Comparison of ENCODE assay signal across 27 mouse cellular contexts in genomic region chr8:29614098-29614497, GRCm38 (mm10).
A peak's percentile ranks its signal among the peaks of the same experiment; 100 is the strongest.
DNase-seq lines count a peak whose midpoint lies in the region; ATAC-seq and TF ChIP-seq lines count a peak whose summit lies in the region.
"Had no signal": no experiment of that assay in that cellular context is flagged by ENCODE, and none has a peak within 500 bp of the region (broad histone marks: within the 10 kb centered on the region; RNA-seq: fewer than 3 reads in every experiment).

No protein-coding gene starts in this region.

- no peak overlapping the region for H3K4me2 ChIP-seq in midbrain, embryonic 13.5 days (replicated peaks)
- no peak overlapping the region for H3K4me2 ChIP-seq in midbrain, embryonic 11.5 days
- no peak overlapping the region for H3K4me2 ChIP-seq in kidney, postnatal 0 days (ENCODE audit: low read length)
- no peak overlapping the region for H3K4me2 ChIP-seq in heart, embryonic 12.5 days
- H3K4me2 ChIP-seq: embryonic facial prominence, embryonic 12.5 days; heart, embryonic 15.5 days; hindbrain, embryonic 15.5 days; liver, embryonic 15.5 days; neural tube, embryonic 13.5 days; stomach, embryonic 15.5 days had no signal

- TF ChIP-seq CTCF in kidney, postnatal 0 days (IDR thresholded peaks at IDR 0.05; ENCODE audit: low read depth), result no peak

- no peak for ATAC-seq in midbrain, embryonic 13.5 days
- no peak for ATAC-seq in midbrain, embryonic 11.5 days (ENCODE audit: low FRiP score)
- peak; percentile 82 for ATAC-seq in kidney, postnatal 0 days (replicated peaks; ENCODE audit: low FRiP score, low read depth)
- ATAC-seq in CD4-positive, CD25-positive, alpha-beta regulatory T cell, adult 4 months, result no peak
- no peak for ATAC-seq in heart, embryonic 12.5 days (ENCODE audit: insufficient number of reproducible peaks, low FRiP score)

- H3K27me3 ChIP-seq in midbrain, embryonic 13.5 days, result no peaks in the 10 kb centered on the region
- H3K27me3 ChIP-seq in midbrain, embryonic 11.5 days (ENCODE audit: control insufficient read depth, insufficient read depth, low read length), result no peaks in the 10 kb centered on the region
- no peaks in the 10 kb centered on the region for H3K27me3 ChIP-seq in kidney, postnatal 0 days (ENCODE audit: insufficient read depth, low read length)
- H3K27me3 ChIP-seq in heart, embryonic 12.5 days (replicated peaks), result no peaks in the 10 kb centered on the region
- H3K27me3 ChIP-seq: CH12.LX; embryonic facial prominence, embryonic 12.5 days; heart, embryonic 15.5 days; hindbrain, embryonic 15.5 days; liver, embryonic 15.5 days; neural tube, embryonic 13.5 days; stomach, embryonic 15.5 days had no signal

- no peak overlapping the region for H3K9ac ChIP-seq in midbrain, embryonic 13.5 days (replicated peaks)
- no peak overlapping the region for H3K9ac ChIP-seq in midbrain, embryonic 11.5 days (ENCODE audit: low read length)
- no peak overlapping the region for H3K9ac ChIP-seq in kidney, postnatal 0 days (ENCODE audit: low read depth, low read length)
- no peak overlapping the region for H3K9ac ChIP-seq in heart, embryonic 12.5 days
- H3K9ac ChIP-seq: embryonic facial prominence, embryonic 12.5 days; heart, embryonic 15.5 days; hindbrain, embryonic 15.5 days; liver, embryonic 15.5 days; neural tube, embryonic 13.5 days; stomach, embryonic 15.5 days had no signal

- no peak for DNase-seq in midbrain, embryonic 11.5 days (ENCODE audit: low spot score, missing footprints)
- peak; percentile 4 for DNase-seq in kidney, adult 18-20 months
- DNase-seq in kidney, postnatal 0 days (ENCODE audit: low spot score), result peak; percentile 4
- peak; percentile 20 for DNase-seq in retina, embryonic 14.5 days (ENCODE audit: low spot score)
- no peak for DNase-seq in urinary bladder, postnatal 36 days (ENCODE audit: low spot score in 2 of 2)
- DNase-seq: adrenal gland, postnatal 14 days; cerebellum, adult 9-11 months; gastrocnemius, postnatal 25 days; heart, postnatal 36 days; liver; right cerebral cortex, adult 18-20 months; right cerebral cortex, postnatal 4 days; thymus, postnatal 25 days had no signal

- no peaks in the 10 kb centered on the region for H3K9me3 ChIP-seq in midbrain, embryonic 13.5 days
- no peaks in the 10 kb centered on the region for H3K9me3 ChIP-seq in midbrain, embryonic 11.5 days (ENCODE audit: control insufficient read depth, low read length)
- H3K9me3 ChIP-seq in kidney, postnatal 0 days (replicated peaks; ENCODE audit: low read length), result no peaks in the 10 kb centered on the region
- H3K9me3 ChIP-seq in heart, embryonic 12.5 days (replicated peaks), result no peaks in the 10 kb centered on the region
- H3K9me3 ChIP-seq: embryonic facial prominence, embryonic 12.5 days; heart, embryonic 15.5 days; hindbrain, embryonic 15.5 days; limb, embryonic 10.5 days; liver, embryonic 15.5 days; neural tube, embryonic 13.5 days; stomach, embryonic 15.5 days had no signal

- no peaks in the 10 kb centered on the region for H3K36me3 ChIP-seq in midbrain, embryonic 13.5 days
- no peaks in the 10 kb centered on the region for H3K36me3 ChIP-seq in midbrain, embryonic 11.5 days (ENCODE audit: control insufficient read depth, insufficient read depth, low read length)
- no peaks in the 10 kb centered on the region for H3K36me3 ChIP-seq in kidney, postnatal 0 days (ENCODE audit: insufficient read depth, low read length)
- H3K36me3 ChIP-seq in heart, embryonic 12.5 days, result no peaks in the 10 kb centered on the region
- H3K36me3 ChIP-seq: embryonic facial prominence, embryonic 12.5 days; G1E; heart, embryonic 15.5 days; hindbrain, embryonic 15.5 days; limb, embryonic 10.5 days; liver, embryonic 15.5 days; neural tube, embryonic 13.5 days; stomach, embryonic 15.5 days had no signal

- no peaks in the 10 kb centered on the region for H3K4me1 ChIP-seq in midbrain, embryonic 13.5 days (replicated peaks)
- H3K4me1 ChIP-seq in midbrain, embryonic 11.5 days (ENCODE audit: control insufficient read depth, insufficient read depth, low read length), result no peaks in the 10 kb centered on the region
- no peaks in the 10 kb centered on the region for H3K4me1 ChIP-seq in kidney, postnatal 0 days (replicated peaks; ENCODE audit: insufficient read depth, low read length)
- H3K4me1 ChIP-seq in heart, embryonic 12.5 days (replicated peaks), result no peaks in the 10 kb centered on the region
- H3K4me1 ChIP-seq: embryonic facial prominence, embryonic 12.5 days; heart, embryonic 15.5 days; hindbrain, embryonic 15.5 days; limb, embryonic 10.5 days; liver, embryonic 15.5 days; neural tube, embryonic 13.5 days; stomach, embryonic 15.5 days had no signal

- H3K4me3 ChIP-seq in midbrain, embryonic 13.5 days (replicated peaks), result no peak overlapping the region
- H3K4me3 ChIP-seq in midbrain, embryonic 11.5 days (ENCODE audit: low read depth, low read length), result no peak overlapping the region
- H3K4me3 ChIP-seq in kidney, postnatal 0 days (replicated peaks; ENCODE audit: low read depth, low read length), result no peak overlapping the region
- H3K4me3 ChIP-seq in heart, embryonic 12.5 days, result no peak overlapping the region
- H3K4me3 ChIP-seq: embryonic facial prominence, embryonic 12.5 days; heart, embryonic 15.5 days; hindbrain, embryonic 15.5 days; limb, embryonic 10.5 days; liver, embryonic 15.5 days; myocyte; neural tube, embryonic 13.5 days; stomach, embryonic 15.5 days had no signal

- H3K27ac ChIP-seq in midbrain, embryonic 13.5 days, result 0 out of 2 replicates have a peak overlapping the region, but pooled peaks have one; percentile 9
- H3K27ac ChIP-seq in midbrain, embryonic 11.5 days (ENCODE audit: low read depth, low read length), result no peak overlapping the region
- no peak overlapping the region for H3K27ac ChIP-seq in kidney, postnatal 0 days
- no peak overlapping the region for H3K27ac ChIP-seq in heart, embryonic 12.5 days (ENCODE audit: poor library complexity, severe bottlenecking)
- H3K27ac ChIP-seq: embryonic facial prominence, embryonic 12.5 days; heart, embryonic 15.5 days; hindbrain, embryonic 15.5 days; limb, embryonic 10.5 days; liver, embryonic 15.5 days; macrophage; neural tube, embryonic 13.5 days; stomach, embryonic 15.5 days had no signal

- WGBS in midbrain, embryonic 13.5 days, result 62% methylated on average over 7 of the region's 7 CpGs
- WGBS in midbrain, embryonic 11.5 days, result 77% methylated on average over 7 of the region's 7 CpGs
- 47% methylated on average over 7 of the region's 7 CpGs for WGBS in kidney, postnatal 0 days
- WGBS in heart, embryonic 12.5 days, result 70% methylated on average over 7 of the region's 7 CpGs

Comparison
In these comparisons a context has a peak if more than half of its experiments do, and no peak if none do; other contexts are left out.
1. DNase-seq: peak in kidney, adult 18-20 months (single experiment), kidney, postnatal 0 days (single experiment) and retina, embryonic 14.5 days (single experiment); none in midbrain, embryonic 11.5 days (single experiment) and urinary bladder, postnatal 36 days (0 of 2).